Mouse (Mus musculus): ENCODE data around the gene Mical2. TPM values are rescaled to one million over a fixed set of nuclear protein-coding genes. Genes with fewer than 3 reads are reported as not detected.

Mical2 gene
- total and polyA plus RNA-seq, 3 experiments, result not detected

GRCm38 (mm10) chr7:112374035-112374434, 148.4 kb downstream of the Mical2 start:
- Histone ChIP-seq H3K27ac (ENCODE audit: control insufficient read depth, low read depth, low read length) (no peak overlapping the region), H3K9me3 (replicated peaks; ENCODE audit: insufficient read depth, low read length) (no peaks in the 10 kb centered on the region), H3K4me1 (ENCODE audit: control insufficient read depth in 1 of 2, insufficient read depth in 2 of 2, low read length in 2 of 2) (no peaks in the 10 kb centered on the region), H3K36me3 (ENCODE audit: control insufficient read depth in 1 of 2, insufficient read depth in 2 of 2, low read length in 2 of 2) (no peaks in the 10 kb centered on the region), H3K4me3 (ENCODE audit: control insufficient read depth in 1 of 2, insufficient read depth in 1 of 2, low read depth in 2 of 2, low read length in 2 of 2) (no peak overlapping the region), H3K79me2 (ENCODE audit: control insufficient read depth, insufficient read depth, low read length, poor library complexity) (no peaks in the 10 kb centered on the region), H3K27me3 (ENCODE audit: control insufficient read depth in 1 of 2, insufficient read depth in 2 of 2, low read length in 2 of 2) (no peaks in the 10 kb centered on the region), H3K9ac (ENCODE audit: control insufficient read depth, low read depth, low read length, poor library complexity, severe bottlenecking) (no peak overlapping the region)
- TF ChIP-seq KAT2A (conservative IDR thresholded peaks at IDR 0.05; ENCODE audit: low read depth, low read length), result no peak
- no peak for DNase-seq (ENCODE audit: low read depth, low spot score)

GRCm38 (mm10) chr7:112375062-112375461, 149.4 kb downstream of the Mical2 start:
- DNase-seq (ENCODE audit: low read depth, low spot score), result no peak
- H3K4me1 ChIP-seq (ENCODE audit: control insufficient read depth in 1 of 2, insufficient read depth in 2 of 2, low read length in 2 of 2), result no peaks in the 10 kb centered on the region
- H3K79me2 ChIP-seq (ENCODE audit: control insufficient read depth, insufficient read depth, low read length, poor library complexity), result no peaks in the 10 kb centered on the region
- no peak for TF ChIP-seq CHD1 (IDR thresholded peaks at IDR 0.05; ENCODE audit: low read depth, low read length)
- no peak for TF ChIP-seq GATA1 (IDR thresholded peaks at IDR 0.05; ENCODE audit: low read depth, low read length)
- TF ChIP-seq ZKSCAN1 (IDR thresholded peaks at IDR 0.05; ENCODE audit: low read depth, low read length), result no peak
- TF ChIP-seq SMC3 (IDR thresholded peaks at IDR 0.05; ENCODE audit: low read depth, low read length), result no peak
- TF ChIP-seq USF1 (IDR thresholded peaks at IDR 0.05; ENCODE audit: low read depth, low read length), result no peak
- TF ChIP-seq NRF1 (IDR thresholded peaks at IDR 0.05; ENCODE audit: insufficient read depth, low read depth, low read length, poor library complexity, severe bottlenecking), result no peak
- TF ChIP-seq TAL1 (IDR thresholded peaks at IDR 0.05; ENCODE audit: low read length), result no peak
- TF ChIP-seq SIN3A (IDR thresholded peaks at IDR 0.05; ENCODE audit: low read length), result no peak
- TF ChIP-seq MYC (IDR thresholded peaks at IDR 0.05; ENCODE audit: low read depth, low read length), result no peak
- no peak for TF ChIP-seq MYB (IDR thresholded peaks at IDR 0.05; ENCODE audit: low read depth, low read length)
- no peak for TF ChIP-seq POLR2AphosphoS2 (IDR thresholded peaks at IDR 0.05; ENCODE audit: low read length)
- no peak for TF ChIP-seq HCFC1 (IDR thresholded peaks at IDR 0.05; ENCODE audit: low read depth, low read length)
- no peak for TF ChIP-seq ELF1 (IDR thresholded peaks at IDR 0.05; ENCODE audit: low read depth, low read length)
- TF ChIP-seq ETS1 (IDR thresholded peaks at IDR 0.05; ENCODE audit: low read depth, low read length), result no peak
- TF ChIP-seq RAD21 (IDR thresholded peaks at IDR 0.05; ENCODE audit: low read depth, low read length), result no peak
- TF ChIP-seq JUND (IDR thresholded peaks at IDR 0.05; ENCODE audit: low read depth, low read length), result no peak
- TF ChIP-seq KAT2A (conservative IDR thresholded peaks at IDR 0.05; ENCODE audit: low read depth, low read length), result no peak
- TF ChIP-seq USF2 (IDR thresholded peaks at IDR 0.05; ENCODE audit: borderline replicate concordance in 1 of 2, insufficient read depth in 1 of 2, low read depth in 1 of 2, low read length in 2 of 2), result no peak
- no peak for TF ChIP-seq UBTF (IDR thresholded peaks at IDR 0.05; ENCODE audit: borderline replicate concordance, insufficient read depth, low read depth, low read length)
- no peak overlapping the region for H3K4me3 ChIP-seq (ENCODE audit: control insufficient read depth in 1 of 2, insufficient read depth in 1 of 2, low read depth in 2 of 2, low read length in 2 of 2)
- H3K36me3 ChIP-seq (ENCODE audit: control insufficient read depth in 1 of 2, insufficient read depth in 2 of 2, low read length in 2 of 2), result no peaks in the 10 kb centered on the region
- H3K27ac ChIP-seq (ENCODE audit: control insufficient read depth, low read depth, low read length), result no peak overlapping the region
- H3K9me3 ChIP-seq (replicated peaks; ENCODE audit: insufficient read depth, low read length), result no peaks in the 10 kb centered on the region
- no peaks in the 10 kb centered on the region for H3K27me3 ChIP-seq (ENCODE audit: control insufficient read depth in 1 of 2, insufficient read depth in 2 of 2, low read length in 2 of 2)
- H3K9ac ChIP-seq (ENCODE audit: control insufficient read depth, low read depth, low read length, poor library complexity, severe bottlenecking), result no peak overlapping the region
